ENCODE assay signal across 8 mouse cellular contexts in genomic region chr7:130519096-130520048, GRCm38 (mm10). TPM values are rescaled to one million over a fixed set of nuclear protein-coding genes. Genes with fewer than 3 reads are reported as not detected.
DNase-seq lines count a peak whose midpoint lies in the region; ATAC-seq lines count a peak whose summit lies in the region.

No protein-coding gene starts in this region.

- H3K4me3 ChIP-seq in forebrain, embryonic 14.5 days (ENCODE audit: low read depth, low read length), result peak overlapping the region; percentile 80
- peak overlapping the region; percentile 73 for H3K4me3 ChIP-seq in neural tube, embryonic 15.5 days (replicated peaks)

- WGBS in forebrain, embryonic 14.5 days, result under 1% methylated on average over 81 of the region's 90 CpGs
- under 1% methylated on average over 87 of the region's 90 CpGs for WGBS in neural tube, embryonic 15.5 days

- ATAC-seq in forebrain, embryonic 14.5 days, result peak; percentile 98
- peak; percentile 98 for ATAC-seq in neural tube, embryonic 15.5 days (ENCODE audit: low FRiP score)

- peak overlapping the region; percentile 97 for H3K9ac ChIP-seq in forebrain, embryonic 14.5 days (ENCODE audit: low read length)
- peak overlapping the region; percentile 98 for H3K9ac ChIP-seq in neural tube, embryonic 15.5 days (replicated peaks)

- 0 out of 2 replicates have a peak, but pooled peaks cover 5% of the 10 kb centered on the region for H3K36me3 ChIP-seq in forebrain, embryonic 14.5 days (ENCODE audit: control insufficient read depth, insufficient read depth, low read length)
- 0 out of 2 replicates have a peak, but pooled peaks cover 2% of the 10 kb centered on the region for H3K36me3 ChIP-seq in neural tube, embryonic 15.5 days

- peak overlapping the region; percentile 96 for H3K27ac ChIP-seq in forebrain, embryonic 14.5 days (ENCODE audit: low read depth, low read length)
- H3K27ac ChIP-seq in neural tube, embryonic 15.5 days (replicated peaks), result peak overlapping the region; percentile 99

- peak; percentile 96 for DNase-seq in ES-CJ7 (ENCODE audit: low read depth, low spot score)
- peak; percentile 96 for DNase-seq in cerebellum, adult 11 months
- peak; percentile 99 for DNase-seq in forebrain, embryonic 14.5 days (ENCODE audit: low spot score)
- DNase-seq in heart, postnatal 14 days, result peak; percentile 100
- peak; percentile 96 for DNase-seq in layer of hippocampus, adult 11-12 months (ENCODE audit: low spot score)
- DNase-seq in lung, adult 18-20 months, result peak; percentile 97 to 98
- peak; percentile 97 for DNase-seq in testis, postnatal 14 days (ENCODE audit: low spot score)

- H3K27me3 ChIP-seq in forebrain, embryonic 14.5 days (replicated peaks; ENCODE audit: control insufficient read depth, insufficient read depth, low read length), result no peaks in the 10 kb centered on the region
- no peaks in the 10 kb centered on the region for H3K27me3 ChIP-seq in neural tube, embryonic 15.5 days (replicated peaks)

- H3K4me2 ChIP-seq in forebrain, embryonic 14.5 days (ENCODE audit: low read length), result peak overlapping the region; percentile 66
- peak overlapping the region; percentile 87 for H3K4me2 ChIP-seq in neural tube, embryonic 15.5 days

- intact Hi-C loops in heart, postnatal 14 days (cut with DNase I), result no loop called here

- H3K4me1 ChIP-seq in forebrain, embryonic 14.5 days (ENCODE audit: control insufficient read depth, insufficient read depth, low read length), result peaks cover 13% of the 10 kb centered on the region
- H3K4me1 ChIP-seq in neural tube, embryonic 15.5 days, result peaks cover 34% of the 10 kb centered on the region

- H3K9me3 ChIP-seq in forebrain, embryonic 14.5 days (replicated peaks; ENCODE audit: control insufficient read depth, low read length), result no peaks in the 10 kb centered on the region
- no peaks in the 10 kb centered on the region for H3K9me3 ChIP-seq in neural tube, embryonic 15.5 days (replicated peaks)

RNA-seq across cellular contexts. Expression of gene Ate1, which starts 0.8 kb away (rescaled TPM):
- polyA plus RNA-seq in forebrain, embryonic 14.5 days (2014; fragmentation: Nextera tagmentation; extraction: Ambion mirVana), result 73.7 and 85.8 TPM in 2 replicates
- total RNA-seq in heart, postnatal 14 days (2021), result 10 to 100 TPM; 29.5 to 32.5 TPM
- 103 and 111 TPM in 2 replicates for polyA plus RNA-seq in neural tube, embryonic 15.5 days (2015; fragmentation: Nextera tagmentation; extraction: Ambion mirVana)

RNA-seq across cellular contexts. Expression of gene Nsmce4a, which starts 53.5 kb away (rescaled TPM):
- 130 and 154 TPM in 2 replicates for polyA plus RNA-seq in forebrain, embryonic 14.5 days (2014; fragmentation: Nextera tagmentation; extraction: Ambion mirVana)
- 10 to 100 TPM; 44.3 to 44.4 TPM for total RNA-seq in heart, postnatal 14 days (2021)
- polyA plus RNA-seq in neural tube, embryonic 15.5 days (2015; fragmentation: Nextera tagmentation; extraction: Ambion mirVana), result 74.8 and 96.9 TPM in 2 replicates

RNA-seq across cellular contexts. Expression of gene Tacc2, which starts 57.9 kb away (rescaled TPM):
- 40.2 and 47.9 TPM in 2 replicates for polyA plus RNA-seq in forebrain, embryonic 14.5 days (2014; fragmentation: Nextera tagmentation; extraction: Ambion mirVana)
- 100 to 1,000 TPM; 316 to 336 TPM for total RNA-seq in heart, postnatal 14 days (2021)
- 53.9 and 58.9 TPM in 2 replicates for polyA plus RNA-seq in neural tube, embryonic 15.5 days (2015; fragmentation: Nextera tagmentation; extraction: Ambion mirVana)

Comparison
In these comparisons a context has a peak if more than half of its experiments do, and no peak if none do; other contexts are left out.
1. Peak in every context shown above with its lines: DNase-seq, ATAC-seq, H3K4me3 ChIP-seq and H3K27ac ChIP-seq.